Comparison of ENCODE assay signal across 15 mouse cellular contexts in the genomic region with DNA sequence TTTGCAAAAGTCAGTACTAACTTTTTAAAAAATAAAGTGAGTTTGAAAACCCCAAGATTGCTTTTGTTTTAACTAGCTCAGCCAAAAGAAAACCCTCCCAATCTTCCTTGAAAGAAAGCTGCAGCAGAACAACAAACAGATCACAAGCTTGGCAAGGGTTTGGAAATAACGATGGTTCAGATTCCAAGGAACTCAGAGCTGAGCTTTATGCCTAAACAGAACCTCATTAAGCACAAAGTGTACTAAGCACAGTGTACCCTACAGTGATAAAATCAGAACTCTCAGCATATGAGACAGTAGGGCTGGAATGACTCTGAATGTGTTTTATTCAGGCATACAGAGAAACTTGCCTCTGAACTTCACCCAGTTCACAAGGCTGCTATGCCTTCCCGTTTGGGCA.
"Had no signal": no experiment of that assay in that cellular context is flagged by ENCODE, and none has a peak within 500 bp of the region (broad histone marks: within the 10 kb centered on the region; RNA-seq: fewer than 3 reads in every experiment).

No protein-coding gene starts in this region.

- H3K27ac ChIP-seq: intestine, embryonic 15.5 days; kidney, postnatal 0 days; layer of hippocampus, adult 2 months; left cerebral cortex, adult 2 months; liver, embryonic 15.5 days had no signal

- H3K4me2 ChIP-seq: intestine, embryonic 15.5 days; liver, embryonic 11.5 days; liver, embryonic 15.5 days; midbrain, embryonic 11.5 days had no signal

- H3K27me3 ChIP-seq: intestine, embryonic 15.5 days; liver, embryonic 15.5 days had no signal

- H3K9me3 ChIP-seq: intestine, embryonic 15.5 days; liver, embryonic 15.5 days had no signal

- H3K4me1 ChIP-seq: intestine, embryonic 15.5 days; liver, embryonic 15.5 days had no signal

- H3K4me3 ChIP-seq: intestine, embryonic 15.5 days; layer of hippocampus, adult 2 months; left cerebral cortex, adult 2 months; liver, embryonic 15.5 days had no signal

- H3K36me3 ChIP-seq: intestine, embryonic 15.5 days; liver, embryonic 15.5 days had no signal

- DNase-seq: kidney, adult 11 months; kidney, postnatal 25 days; layer of hippocampus, adult 9-11 months; lung, adult 18-20 months; lung, postnatal 4 days; midbrain, embryonic 14.5 days; right cerebral cortex, postnatal 14 days; thymus, postnatal 25 days had no signal

- H3K9ac ChIP-seq: intestine, embryonic 15.5 days; liver, embryonic 15.5 days had no signal

- ATAC-seq: intestine, embryonic 15.5 days had no signal
